Mouse (Mus musculus): ENCODE data around the gene Cyfip2.

- TF ChIP-seq CTCF (IDR thresholded peaks at IDR 0.05; ENCODE audit: low read depth) (no peak), EP300 (IDR thresholded peaks at IDR 0.05; ENCODE audit: low read depth) (no peak)
Measured at GRCm38 (mm10) chr11:46146619-46147018, 166.0 kb downstream of the Cyfip2 start.

Measured in liver, postnatal 0 days (tissue).